Mouse (Mus musculus) hindbrain, embryonic 12.5 days (tissue): Measurements from ENCODE around the gene Alk. TPM values are rescaled to one million over a fixed set of nuclear protein-coding genes. Genes with fewer than 3 reads are reported as not detected.

Experiments
- ATAC-seq: fragments of 200-750 bp; cut with Nextera tagmentation; 2 replicates; pipeline ENCODE4 v1.8.0; 2017; ENCODE audit warnings: moderate TSS enrichment; ENCODE audit not compliant: low FRiP score
- H3K27ac ChIP-seq: fragments of 300-500 bp; sonication (generic); 2 replicates; pipeline ENCODE4 v1.5.1; 2016; ENCODE audit warnings: mild to moderate bottlenecking
- H3K27me3 ChIP-seq: fragments of 300-500 bp; sonication (generic); 2 replicates; pipeline ENCODE4 v1.6.1; 2016; ENCODE audit warnings: mild to moderate bottlenecking
- H3K36me3 ChIP-seq: fragments of 300-500 bp; sonication (generic); 2 replicates; pipeline ENCODE4 v1.6.1; 2016; ENCODE audit warnings: mild to moderate bottlenecking
- H3K4me1 ChIP-seq: fragments of 300-500 bp; sonication (generic); 2 replicates; pipeline ENCODE4 v1.6.1; 2016
- H3K4me2 ChIP-seq: fragments of 300-500 bp; sonication (generic); replicated peaks from 2 replicates; pipeline ENCODE4 v1.6.1; 2016; ENCODE audit warnings: mild to moderate bottlenecking
- H3K4me3 ChIP-seq: fragments of 300-500 bp; sonication (generic); 2 replicates; pipeline ENCODE4 v1.5.1; 2016; ENCODE audit warnings: mild to moderate bottlenecking
- H3K9ac ChIP-seq: fragments of 300-500 bp; sonication (generic); 2 replicates; pipeline ENCODE4 v1.6.1; 2016; ENCODE audit warnings: mild to moderate bottlenecking, moderate library complexity
- H3K9me3 ChIP-seq: fragments of 300-500 bp; sonication (generic); replicated peaks from 2 replicates; pipeline ENCODE4 v1.6.1; 2016; ENCODE audit warnings: mild to moderate bottlenecking
- WGBS: fragments of 180-500 bp; shearing (Covaris S2); methylation state at CpG from one replicate; pipeline ENCODE4 v1.1.7; 2016; 5-methylcytosine and 5-hydroxymethylcytosine counted together
- polyA plus RNA-seq: library from polyadenylated mRNA; unstranded; fragments of >200 nt; fragmentation: Nextera tagmentation; extraction: Ambion mirVana; gene quantifications from 2 replicates; pipeline ENCODE4 v1.2.1, GENCODE M21; 2016

Alk gene
- polyA plus RNA-seq, 1 experiment from 2014 or later: 2.2 TPM

DNA sequence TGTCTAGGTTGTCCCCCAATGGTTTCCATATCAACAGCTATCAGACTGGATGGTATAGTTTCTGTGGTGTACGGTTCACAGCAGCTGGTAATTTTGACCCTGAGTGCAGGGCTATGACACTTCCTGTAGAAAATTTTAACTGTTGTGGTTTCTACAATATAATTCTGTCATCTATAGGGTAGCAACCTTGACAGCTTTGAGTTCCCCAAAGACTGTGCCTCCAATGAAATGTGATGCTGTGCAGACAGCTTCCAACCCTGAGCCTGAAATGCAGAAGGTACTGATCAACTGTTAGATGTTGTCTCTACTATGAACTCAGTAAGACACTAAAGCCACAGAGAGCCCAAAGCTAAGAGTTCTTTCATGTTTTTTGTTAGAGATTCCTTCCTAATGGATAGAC is 532.6 kb downstream of the Alk start:
- H3K9ac ChIP-seq: no peak overlapping the region
- H3K4me2 ChIP-seq: no peak overlapping the region
- no peaks in the 10 kb centered on the region for H3K9me3 ChIP-seq
- H3K27ac ChIP-seq: no peak overlapping the region
- no peaks in the 10 kb centered on the region for H3K36me3 ChIP-seq
- WGBS: 86% methylated on average over 1 of the region's 1 CpGs
- H3K27me3 ChIP-seq: no peaks in the 10 kb centered on the region
- no peak for ATAC-seq
- H3K4me3 ChIP-seq: no peak overlapping the region
- peaks cover 12% of the 10 kb centered on the region; the same call in 1 of the 2 replicates for H3K4me1 ChIP-seq

DNA sequence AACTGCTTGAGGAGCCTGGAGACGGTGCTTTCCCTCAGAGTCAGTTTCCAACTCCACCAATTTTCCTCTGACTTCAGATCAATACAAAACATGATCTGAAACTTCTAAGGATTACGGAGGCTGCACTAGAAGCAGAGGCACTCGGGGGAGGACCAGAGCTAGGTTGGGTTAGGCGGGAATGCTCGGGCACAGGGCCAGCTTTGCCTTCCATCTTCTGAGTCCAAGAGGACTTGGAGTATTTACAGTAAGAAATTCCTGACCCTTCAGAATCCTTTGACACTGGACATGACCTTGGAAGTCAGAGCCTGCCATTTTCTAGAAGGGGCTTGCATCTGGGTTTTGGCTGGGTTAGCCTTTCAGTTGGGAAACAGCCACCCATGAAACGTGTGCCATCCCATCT is 536.3 kb downstream of the Alk start:
- Histone ChIP-seq H3K27me3 (no peaks in the 10 kb centered on the region), H3K4me1 (0 out of 2 replicates have a peak, but pooled peaks cover 5% of the 10 kb centered on the region), H3K27ac (no peak overlapping the region), H3K9me3 (no peaks in the 10 kb centered on the region), H3K4me2 (no peak overlapping the region), H3K36me3 (no peaks in the 10 kb centered on the region), H3K9ac (no peak overlapping the region), H3K4me3 (no peak overlapping the region)
- WGBS: 88% methylated on average over 6 of the region's 6 CpGs
- no peak for ATAC-seq

DNA sequence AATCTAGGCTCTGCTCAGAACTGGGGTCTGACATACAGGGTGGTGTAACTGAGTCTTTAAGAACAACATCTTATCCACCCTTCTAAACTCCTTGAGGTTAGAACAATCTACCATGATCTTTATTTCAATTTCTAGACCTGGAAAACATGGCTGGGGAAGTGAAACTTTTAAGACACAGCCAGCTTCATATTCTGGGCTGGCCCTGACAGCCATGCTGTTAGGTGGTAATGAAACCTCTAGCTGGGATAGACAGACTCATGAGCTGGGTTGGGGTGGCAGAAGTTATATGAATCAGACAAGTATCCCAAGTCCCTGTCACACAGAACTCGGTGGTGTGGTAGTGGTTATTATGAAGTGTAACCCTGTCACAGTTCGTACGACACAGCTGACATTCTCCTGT is 541.4 kb downstream of the Alk start:
- H3K27ac ChIP-seq: no peak overlapping the region
- H3K4me1 ChIP-seq: no peaks in the 10 kb centered on the region
- H3K9ac ChIP-seq: no peak overlapping the region
- H3K36me3 ChIP-seq: no peaks in the 10 kb centered on the region
- ATAC-seq: no peak
- H3K9me3 ChIP-seq: no peaks in the 10 kb centered on the region
- H3K4me3 ChIP-seq: no peak overlapping the region
- 91% methylated on average over 3 of the region's 3 CpGs for WGBS
- no peak overlapping the region for H3K4me2 ChIP-seq
- no peaks in the 10 kb centered on the region for H3K27me3 ChIP-seq

DNA sequence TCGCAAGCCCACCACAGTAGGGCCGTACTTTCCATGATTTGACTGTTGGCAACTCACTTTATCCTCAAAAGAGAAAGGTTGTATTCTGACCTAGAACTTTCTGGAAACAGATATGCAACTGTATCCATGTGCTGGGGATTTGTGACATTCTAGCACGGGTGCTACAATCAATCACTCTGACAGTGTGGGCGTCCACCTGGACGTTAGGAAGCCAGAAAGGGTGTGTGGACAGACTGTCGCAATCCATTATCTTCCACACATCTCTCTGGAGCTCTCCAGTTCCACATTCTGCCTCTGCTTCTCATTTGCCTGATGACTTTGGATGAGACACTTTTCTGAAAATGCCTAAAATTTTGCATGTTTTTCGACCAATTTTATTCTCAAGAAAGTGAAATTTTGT is 545.1 kb downstream of the Alk start:
- no peak overlapping the region for H3K9ac ChIP-seq
- WGBS: 78% methylated on average over 7 of the region's 7 CpGs
- H3K4me1 ChIP-seq: no peaks in the 10 kb centered on the region
- H3K9me3 ChIP-seq: no peaks in the 10 kb centered on the region
- no peaks in the 10 kb centered on the region for H3K36me3 ChIP-seq
- no peak for ATAC-seq
- H3K4me3 ChIP-seq: no peak overlapping the region
- H3K27ac ChIP-seq: no peak overlapping the region
- H3K4me2 ChIP-seq: no peak overlapping the region
- no peaks in the 10 kb centered on the region for H3K27me3 ChIP-seq

DNA sequence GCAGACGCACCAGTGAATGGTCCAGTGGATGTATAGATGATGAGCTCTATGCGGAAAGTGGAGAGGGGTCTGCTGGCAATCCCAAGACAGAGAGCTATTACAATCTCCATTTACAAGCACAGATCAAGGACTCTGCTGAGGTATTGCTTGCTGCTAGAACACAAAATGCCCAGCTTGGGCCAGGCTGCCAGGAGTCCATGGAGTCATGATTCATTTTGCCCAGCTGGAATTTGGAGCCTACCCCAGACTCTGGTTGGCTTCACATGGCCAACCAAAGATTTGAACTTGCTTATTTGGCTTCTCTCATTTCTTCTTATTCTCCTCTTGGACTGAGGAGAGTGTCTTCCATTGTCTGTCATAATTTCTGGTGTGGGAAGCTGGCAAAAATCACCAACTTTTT is 558.8 kb downstream of the Alk start:
- 87% methylated on average over 2 of the region's 2 CpGs for WGBS
- Histone ChIP-seq H3K36me3 (no peaks in the 10 kb centered on the region), H3K4me1 (no peaks in the 10 kb centered on the region), H3K4me3 (no peak overlapping the region), H3K4me2 (no peak overlapping the region), H3K27me3 (no peaks in the 10 kb centered on the region), H3K27ac (no peak overlapping the region), H3K9ac (no peak overlapping the region), H3K9me3 (no peaks in the 10 kb centered on the region)
- no peak for ATAC-seq

DNA sequence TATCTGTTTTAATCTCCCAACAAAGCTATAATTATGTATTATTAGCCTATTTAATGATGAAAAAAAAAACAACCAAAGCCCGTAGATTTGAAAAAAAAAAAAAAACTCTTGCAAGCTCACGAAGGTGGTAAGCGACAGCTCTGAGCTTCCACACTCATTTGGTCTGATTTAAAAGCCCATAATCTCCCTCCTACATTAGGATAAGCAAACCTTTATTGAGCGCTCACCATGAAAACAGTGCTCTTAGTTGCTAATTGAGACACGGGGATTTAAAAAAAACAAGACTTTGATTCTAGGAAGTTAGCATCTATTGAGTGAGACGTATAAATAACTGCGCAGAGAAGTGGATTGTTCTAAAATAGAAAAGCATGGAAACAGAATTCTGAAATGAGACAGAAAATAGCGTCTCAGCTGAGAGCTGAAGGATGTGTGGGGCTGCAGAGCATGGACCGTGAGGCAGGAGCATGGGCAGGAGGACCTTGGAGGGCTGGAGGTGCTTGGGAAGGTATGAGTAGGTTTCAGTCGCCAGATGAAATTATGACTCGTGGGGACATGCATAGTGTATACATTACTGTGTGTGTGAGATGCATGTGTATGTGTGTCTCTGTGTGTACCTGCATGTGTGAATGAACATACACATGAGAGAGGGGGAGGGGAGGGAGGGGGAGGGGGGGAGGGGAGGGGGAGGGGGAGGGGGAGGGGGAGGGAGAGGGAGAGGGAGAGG is 560.6 kb downstream of the Alk start:
- no peak overlapping the region for H3K27ac ChIP-seq
- WGBS: 79% methylated on average over 11 of the region's 11 CpGs
- no peak for ATAC-seq

DNA sequence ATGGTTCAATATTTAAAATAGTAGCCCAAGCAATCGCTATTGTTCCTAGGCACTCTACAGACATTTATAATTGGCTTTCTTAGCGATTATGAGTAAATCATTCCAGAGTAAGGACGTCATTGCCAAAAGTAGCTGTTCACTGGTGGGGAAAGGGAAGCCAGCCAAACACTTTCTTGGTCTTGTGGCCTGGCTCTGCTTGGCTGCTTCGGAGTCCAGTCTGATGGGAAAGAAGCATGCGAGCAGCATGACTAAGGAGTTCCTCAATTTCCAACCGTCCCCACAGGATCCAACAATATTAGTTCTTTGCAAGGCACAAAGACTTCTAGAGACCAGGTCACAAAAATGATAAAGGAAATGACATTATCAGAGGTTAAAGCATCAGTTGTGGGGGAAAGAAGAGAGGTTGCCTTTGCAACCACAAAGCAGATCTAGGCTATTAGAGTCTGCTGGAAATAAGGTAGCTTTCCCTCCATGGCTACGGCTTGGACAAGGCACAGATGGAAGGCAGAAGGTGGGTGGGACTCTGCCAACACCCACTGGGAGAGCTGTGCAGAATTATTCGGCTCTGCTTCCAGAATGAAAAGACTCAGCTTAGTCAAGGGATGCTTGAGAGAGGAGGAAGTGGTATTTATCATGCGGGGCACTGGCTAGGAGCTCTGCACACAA is 561.3 kb downstream of the Alk start:
- WGBS: 74% methylated on average over 9 of the region's 9 CpGs
- no peaks in the 10 kb centered on the region for H3K9me3 ChIP-seq
- H3K9ac ChIP-seq: no peak overlapping the region
- no peaks in the 10 kb centered on the region for H3K4me1 ChIP-seq
- H3K4me3 ChIP-seq: no peak overlapping the region
- no peak for ATAC-seq
- no peaks in the 10 kb centered on the region for H3K36me3 ChIP-seq
- H3K27me3 ChIP-seq: no peaks in the 10 kb centered on the region
- H3K27ac ChIP-seq: no peak overlapping the region
- H3K4me2 ChIP-seq: no peak overlapping the region

More for the DNA sequence above, 560.6 kb downstream of the Alk start:
- no peak overlapping the region for H3K4me3 ChIP-seq
- H3K4me1 ChIP-seq: no peaks in the 10 kb centered on the region
- no peaks in the 10 kb centered on the region for H3K9me3 ChIP-seq
- no peak overlapping the region for H3K4me2 ChIP-seq
- H3K27me3 ChIP-seq: no peaks in the 10 kb centered on the region
- no peak overlapping the region for H3K9ac ChIP-seq
- no peaks in the 10 kb centered on the region for H3K36me3 ChIP-seq

DNA sequence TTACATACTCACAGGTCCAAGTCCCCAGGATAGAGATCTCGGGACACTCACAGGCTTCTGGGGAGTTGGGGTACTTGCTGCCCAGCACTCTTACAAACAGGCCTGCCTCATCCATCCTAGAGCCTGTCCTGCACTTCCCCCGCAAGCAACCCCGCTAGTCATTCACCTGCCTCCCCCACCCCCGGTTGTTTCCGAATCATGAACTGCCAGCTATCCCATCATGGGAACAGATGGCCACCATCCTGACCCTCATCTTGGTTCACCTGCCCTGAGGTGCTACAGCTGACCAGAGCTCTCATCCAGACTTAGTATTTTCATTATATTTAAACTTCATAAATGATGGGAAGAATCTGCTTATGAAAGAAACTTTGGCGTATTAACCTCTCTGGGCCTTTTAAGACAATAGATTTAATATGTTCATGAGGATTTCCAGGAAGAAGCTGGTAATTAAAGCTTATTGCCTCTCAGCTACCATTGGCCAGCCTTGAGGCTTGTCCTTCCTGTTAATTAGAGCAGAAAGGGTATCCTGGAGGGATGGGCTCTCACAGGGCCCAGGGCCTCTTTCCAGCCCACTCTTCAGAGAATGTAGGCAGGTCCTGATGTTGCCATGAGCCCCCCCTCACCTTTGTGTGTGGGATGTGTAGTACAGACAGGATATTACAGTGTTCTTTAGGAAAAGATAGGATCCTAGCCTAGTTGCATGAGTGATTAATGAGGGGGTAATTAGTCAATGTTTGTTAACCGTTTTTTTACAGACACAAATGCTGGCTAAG is 565.1 kb downstream of the Alk start:
- Histone ChIP-seq H3K4me2 (no peak overlapping the region), H3K36me3 (no peaks in the 10 kb centered on the region), H3K9ac (no peak overlapping the region), H3K9me3 (no peaks in the 10 kb centered on the region), H3K4me3 (no peak overlapping the region), H3K4me1 (no peaks in the 10 kb centered on the region), H3K27ac (no peak overlapping the region), H3K27me3 (no peaks in the 10 kb centered on the region)
- ATAC-seq: no peak
- 79% methylated on average over 7 of the region's 7 CpGs for WGBS

DNA sequence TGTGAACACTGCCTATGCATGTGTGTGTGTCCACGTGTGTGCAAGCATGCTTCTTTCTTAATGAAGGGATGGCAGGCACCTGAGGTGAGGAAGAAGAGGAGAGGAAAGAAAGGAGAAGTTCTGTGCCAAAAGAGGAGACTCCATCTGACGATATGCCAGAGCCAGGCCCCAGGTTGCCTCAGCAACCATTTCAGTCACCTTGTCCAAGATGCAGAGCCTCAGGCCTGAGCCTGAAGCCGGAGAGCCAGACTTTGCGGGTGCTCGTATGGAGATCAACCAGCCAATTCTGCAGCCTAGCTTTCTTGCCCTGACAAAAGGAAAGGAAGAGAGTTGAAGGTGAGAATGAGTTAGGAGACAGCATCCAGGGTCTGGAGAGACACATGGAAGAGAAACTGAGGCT is 566.1 kb downstream of the Alk start:
- Histone ChIP-seq H3K27me3 (no peaks in the 10 kb centered on the region), H3K9ac (no peak overlapping the region), H3K27ac (no peak overlapping the region), H3K4me1 (no peaks in the 10 kb centered on the region), H3K9me3 (no peaks in the 10 kb centered on the region), H3K4me2 (no peak overlapping the region), H3K4me3 (no peak overlapping the region), H3K36me3 (no peaks in the 10 kb centered on the region)
- no peak for ATAC-seq
- WGBS: 82% methylated on average over 5 of the region's 5 CpGs

DNA sequence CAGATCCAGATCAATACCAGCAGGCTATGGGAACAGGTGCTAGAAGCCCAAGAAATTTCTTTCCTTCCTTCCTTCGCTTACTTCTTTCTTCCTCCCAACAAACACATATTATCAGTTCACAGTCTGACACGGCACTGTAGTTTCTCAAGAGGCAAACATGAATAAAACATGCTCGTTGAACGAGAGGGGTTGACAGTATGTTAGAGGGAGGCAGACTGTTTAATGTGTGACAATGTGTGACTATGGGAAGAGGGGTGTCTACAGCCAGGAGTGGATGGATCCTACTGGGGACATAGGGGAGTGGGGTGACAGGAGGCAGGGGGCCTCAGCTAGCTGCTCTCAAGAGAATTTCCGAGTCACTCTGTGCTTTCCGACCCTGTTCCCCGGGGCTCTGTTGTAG is 573.8 kb downstream of the Alk start:
- 76% methylated on average over 7 of the region's 7 CpGs for WGBS
- H3K27ac ChIP-seq: no peak overlapping the region
- no peaks in the 10 kb centered on the region for H3K36me3 ChIP-seq
- no peak overlapping the region for H3K4me3 ChIP-seq
- H3K9me3 ChIP-seq: no peaks in the 10 kb centered on the region
- H3K4me2 ChIP-seq: no peak overlapping the region
- H3K4me1 ChIP-seq: no peaks in the 10 kb centered on the region
- no peak overlapping the region for H3K9ac ChIP-seq
- no peak for ATAC-seq
- no peaks in the 10 kb centered on the region for H3K27me3 ChIP-seq

DNA sequence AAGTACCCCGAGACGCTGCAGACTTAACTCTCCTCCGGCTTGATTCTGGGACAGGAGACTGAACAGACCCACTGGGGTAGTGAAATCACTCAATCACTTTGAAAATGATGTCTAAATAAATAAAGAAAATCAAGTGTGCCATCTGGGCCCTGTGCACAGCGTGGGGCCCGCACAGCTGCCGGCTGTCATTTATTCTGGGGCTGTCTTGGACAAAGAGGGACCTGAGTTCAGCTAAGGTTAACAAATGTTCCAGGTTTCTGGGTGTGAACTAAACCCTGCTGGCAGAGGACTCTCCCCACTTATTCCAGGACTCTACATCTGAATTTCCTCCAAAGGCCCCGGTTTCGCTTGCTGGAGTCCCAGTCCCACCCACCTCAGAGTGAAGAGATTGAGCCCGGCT is 581.1 kb downstream of the Alk start:
- H3K27me3 ChIP-seq: no peaks in the 10 kb centered on the region
- H3K4me3 ChIP-seq: no peak overlapping the region
- H3K27ac ChIP-seq: no peak overlapping the region
- H3K4me2 ChIP-seq: no peak overlapping the region
- H3K4me1 ChIP-seq: peaks cover 8% of the 10 kb centered on the region; the same call in 1 of the 2 replicates
- no peaks in the 10 kb centered on the region for H3K36me3 ChIP-seq
- ATAC-seq: no peak
- no peak overlapping the region for H3K9ac ChIP-seq
- no peaks in the 10 kb centered on the region for H3K9me3 ChIP-seq
- WGBS: 48% methylated on average over 9 of the region's 9 CpGs

DNA sequence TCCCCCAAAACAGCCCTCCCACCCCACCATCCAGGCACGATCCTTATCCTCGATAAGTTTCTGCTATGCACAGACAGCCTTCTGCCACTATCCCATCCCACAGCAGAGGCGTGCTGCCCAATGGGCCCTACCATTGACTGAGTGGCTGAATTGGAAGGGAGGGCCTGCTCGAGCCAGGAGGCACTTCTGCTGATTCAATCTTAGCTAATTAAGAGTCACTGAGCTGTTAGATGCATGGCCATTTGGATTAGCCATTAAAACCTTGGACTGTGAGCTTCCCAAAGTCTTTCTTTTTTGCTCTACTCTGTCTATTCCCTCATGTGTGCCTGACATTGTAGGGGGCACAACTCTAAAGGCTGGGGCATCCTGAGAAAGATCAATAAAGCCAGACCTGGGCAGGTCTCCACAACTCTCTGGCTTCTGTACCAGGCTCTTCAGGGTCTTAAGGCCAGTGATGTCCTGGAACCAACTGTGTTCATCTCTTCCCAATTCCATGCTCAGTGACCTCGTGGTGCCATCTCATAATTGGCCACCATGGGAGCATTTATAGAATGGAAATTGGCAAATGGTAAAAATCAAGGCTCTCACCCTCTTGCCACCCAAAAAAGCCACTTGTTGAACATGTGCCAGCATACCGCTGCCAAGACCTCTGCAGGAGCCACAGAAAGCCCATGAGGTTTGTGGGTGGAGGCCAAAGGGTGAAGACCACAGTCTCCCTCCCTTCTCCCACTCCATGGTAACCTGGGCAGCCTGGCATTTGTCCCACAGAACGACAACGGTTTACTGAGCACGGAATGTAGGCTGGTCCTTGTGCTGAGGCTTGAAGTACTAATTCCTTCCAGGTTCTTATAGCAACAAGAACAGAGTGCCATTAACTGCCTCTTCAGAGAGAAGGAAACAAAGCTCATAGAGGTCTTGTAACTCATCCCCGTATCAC is 582.4 kb downstream of the Alk start:
- WGBS: 73% methylated on average over 10 of the region's 10 CpGs
- Histone ChIP-seq H3K9ac (no peak overlapping the region), H3K4me3 (no peak overlapping the region), H3K27ac (no peak overlapping the region), H3K27me3 (no peaks in the 10 kb centered on the region), H3K4me2 (no peak overlapping the region), H3K4me1 (peaks cover 8% of the 10 kb centered on the region; the same call in 1 of the 2 replicates), H3K36me3 (no peaks in the 10 kb centered on the region), H3K9me3 (no peaks in the 10 kb centered on the region)
- ATAC-seq: no peak
